Mouse (Mus musculus) thymus, postnatal 10 days (tissue): Measurements from ENCODE around the gene Polh.
A peak's percentile ranks its signal among the peaks of the same experiment; 100 is the strongest.

Source experiments
- DNase-seq, 2 experiments: peaks; one replicate each; pipeline ENCODE4 v3.0.0; 2021; ENCODE audit warnings: low spot score in 2 of 2

Gene Polh

GRCm38 (mm10) chr17:46168318-46168717 lies 34.1 kb downstream of the Polh start:
- no peak for DNase-seq

GRCm38 (mm10) chr17:46167014-46167413 lies 35.4 kb downstream of the Polh start:
- DNase-seq: no peak

GRCm38 (mm10) chr17:46166270-46166669 lies 36.2 kb downstream of the Polh start:
- DNase-seq: no peak

- DNase-seq: no peak
Observed at GRCm38 (mm10) chr17:46165460-46165859, 37.0 kb downstream of the Polh start.

DNA sequence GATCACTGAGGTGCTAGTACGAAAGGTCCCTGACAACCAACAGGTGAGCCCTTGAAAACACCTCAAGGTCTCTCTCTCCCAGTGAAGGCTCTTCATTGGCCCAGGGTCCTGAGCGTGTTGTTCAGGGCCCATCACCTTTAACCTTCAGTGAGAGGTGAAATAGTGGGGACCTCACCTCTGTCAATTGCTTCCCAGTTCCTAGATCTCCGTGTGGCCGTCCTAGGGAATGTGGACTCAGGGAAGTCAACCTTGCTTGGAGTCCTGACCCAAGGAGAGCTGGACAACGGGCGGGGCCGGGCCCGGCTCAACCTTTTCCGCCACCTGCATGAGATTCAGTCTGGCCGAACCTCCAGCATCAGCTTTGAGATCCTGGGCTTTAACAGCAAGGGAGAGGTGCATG lies 37.7 kb downstream of the Polh start:
- no peak for DNase-seq

- DNase-seq: no peak
Observed at GRCm38 (mm10) chr17:46164301-46164700, 38.1 kb downstream of the Polh start.

DNA sequence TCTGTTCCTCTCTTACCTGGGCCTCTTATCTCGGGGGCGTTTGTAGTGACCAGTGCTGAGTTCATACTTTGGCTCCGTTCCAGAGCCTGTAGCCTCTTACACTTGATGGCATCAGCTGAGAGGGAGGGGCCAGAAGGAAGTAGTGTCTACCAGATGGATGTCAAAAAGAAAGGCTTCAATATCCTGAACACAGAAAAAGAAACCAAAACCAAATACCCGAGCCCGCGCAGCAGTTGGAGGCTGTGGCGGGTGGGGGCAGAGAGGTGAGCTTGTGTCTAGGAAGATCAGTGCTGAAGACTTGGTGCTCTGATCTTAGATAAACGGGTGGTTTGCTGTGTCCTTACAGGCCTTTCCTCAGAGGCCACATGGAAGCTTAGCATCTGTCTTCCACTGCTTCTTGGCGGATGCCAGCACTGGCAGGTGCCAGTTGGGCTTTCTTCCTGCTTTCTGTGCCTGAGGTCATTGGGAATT lies 39.5 kb downstream of the Polh start:
- DNase-seq: peak; percentile 64 to 65

GRCm38 (mm10) chr17:46162551-46162950 lies 39.9 kb downstream of the Polh start:
- DNase-seq: no peak

DNA sequence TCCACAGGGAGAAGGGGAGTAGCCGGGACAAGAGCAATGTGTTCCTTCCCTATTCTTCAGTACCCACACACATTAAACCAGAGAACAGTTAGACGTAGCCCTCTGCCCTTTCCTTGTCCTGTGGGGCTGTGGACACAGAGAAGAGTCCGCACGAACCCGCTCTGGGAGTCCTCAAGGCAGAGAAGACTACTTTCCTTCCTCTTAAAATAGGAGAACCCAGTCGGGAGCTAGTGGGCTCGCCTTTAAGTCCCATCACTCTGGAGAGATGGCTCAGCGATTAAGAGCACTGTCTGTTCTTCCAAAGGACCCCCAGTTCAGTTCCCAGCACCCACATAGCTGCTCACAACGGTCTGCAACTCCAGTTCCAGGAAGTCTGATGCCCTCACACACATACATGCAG lies 40.7 kb downstream of the Polh start:
- DNase-seq: no peak

GRCm38 (mm10) chr17:46161179-46161578 lies 41.3 kb downstream of the Polh start:
- no peak for DNase-seq

DNA sequence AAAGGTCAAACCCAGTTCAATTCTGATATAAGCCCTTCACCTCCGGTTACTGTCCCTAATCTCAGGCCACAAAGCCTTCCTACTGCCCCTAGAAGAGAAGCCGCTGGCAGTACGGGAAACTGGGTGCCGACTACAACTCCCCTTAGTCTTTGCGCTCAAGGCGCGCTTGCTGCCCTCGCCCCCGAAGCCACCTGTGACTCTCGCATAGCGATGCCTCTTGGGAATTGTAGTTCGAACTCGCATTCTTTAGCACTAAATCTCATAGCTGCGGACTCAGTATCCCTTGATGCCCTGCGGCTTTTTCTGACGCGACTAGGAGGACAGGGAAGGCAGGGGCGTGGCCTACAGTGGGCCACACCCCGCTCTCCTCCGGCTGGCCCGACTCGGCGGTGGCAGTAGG lies 41.8 kb downstream of the Polh start, which contains the start of gene Gtpbp2:
Gtpbp2 (plus strand) TSS at position 347 of the 400 bp plus-strand sequence.
- DNase-seq: peak; percentile 93 to 96

DNA sequence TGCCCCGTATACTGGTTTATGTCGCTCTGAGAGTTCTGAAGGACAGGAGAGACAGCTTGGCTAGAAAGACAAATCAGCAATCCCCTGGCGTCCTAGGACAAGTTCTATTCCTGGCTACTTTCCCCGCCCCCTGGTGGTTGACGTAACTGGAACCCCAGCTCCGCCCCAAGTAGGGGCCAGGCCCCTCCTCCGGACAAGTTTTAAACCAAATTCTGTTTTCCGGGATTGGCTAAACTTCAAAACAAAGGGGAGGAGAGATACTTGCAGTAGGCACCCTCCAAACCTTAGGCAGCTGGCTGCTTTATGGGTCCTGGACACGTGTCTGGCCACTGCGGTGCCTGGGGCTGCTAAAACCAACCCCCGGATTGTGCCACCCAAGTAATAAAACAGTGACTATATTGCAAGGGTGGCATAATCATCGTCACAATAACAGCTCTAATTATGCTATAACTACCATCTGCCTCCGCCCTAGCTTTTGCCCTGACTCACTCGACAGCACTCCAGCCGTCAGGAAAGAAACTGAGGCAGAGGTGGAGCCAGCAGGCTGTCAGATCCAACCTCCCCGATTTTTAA lies 42.3 kb downstream of the Polh start:
- peak; percentile 88 to 93 for DNase-seq

DNA sequence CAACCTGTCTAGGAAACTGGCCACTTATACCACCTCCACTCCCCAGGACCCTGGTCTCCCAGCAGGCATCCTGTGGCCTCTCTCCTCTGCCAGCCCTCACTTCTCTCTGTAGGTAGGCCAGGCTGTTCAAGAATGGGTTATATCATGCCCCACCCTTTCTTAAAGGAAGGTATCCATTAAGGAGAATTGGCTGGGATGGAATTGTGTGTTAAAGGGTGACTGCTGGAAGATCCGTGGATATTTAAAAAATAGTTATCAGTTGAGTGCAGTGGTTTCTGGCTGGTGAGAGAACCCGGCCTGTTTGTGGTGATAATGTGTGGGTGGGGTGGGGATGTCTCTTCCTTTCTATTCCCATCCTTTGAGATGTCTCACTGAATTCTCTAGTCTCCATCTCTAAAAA lies 43.2 kb downstream of the Polh start:
- no peak for DNase-seq

DNA sequence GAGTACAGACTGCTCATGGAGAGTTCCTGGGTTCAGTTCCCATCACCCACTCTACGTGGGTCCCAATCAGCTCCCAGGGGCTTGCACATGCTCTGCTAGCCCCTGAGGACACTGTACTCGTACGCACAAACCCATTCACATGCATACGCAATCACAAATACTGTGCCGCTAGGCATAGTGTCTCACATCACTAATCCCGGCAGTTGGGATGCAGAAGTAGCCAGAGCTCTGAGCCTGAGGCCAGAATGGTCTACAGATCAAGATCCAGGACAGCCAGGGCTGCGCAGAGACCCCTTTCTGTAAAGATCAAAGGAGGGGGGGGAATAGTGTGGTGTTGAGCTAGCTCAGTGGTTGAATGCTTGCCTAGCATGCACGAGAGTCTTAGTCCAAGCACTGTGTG lies 45.3 kb downstream of the Polh start:
- DNase-seq: no peak

DNA sequence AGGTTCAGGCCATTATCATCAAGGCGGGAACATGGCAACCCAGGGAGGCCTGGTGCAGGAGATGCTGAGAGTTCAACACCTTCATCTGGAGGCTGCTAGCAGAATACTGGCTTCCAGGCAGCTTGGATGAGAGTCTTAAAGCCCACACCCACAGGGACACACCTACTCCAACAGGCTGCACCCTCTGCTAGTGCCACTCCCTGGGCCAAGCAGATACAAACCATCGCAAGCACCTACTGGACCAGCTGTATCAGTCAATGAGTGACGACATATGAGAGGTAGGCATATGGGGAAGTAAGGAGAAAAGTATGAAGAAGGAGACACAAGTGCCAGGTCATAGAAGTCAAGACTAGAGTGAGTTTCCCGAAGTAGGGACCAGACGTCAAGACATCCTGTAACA lies 45.8 kb downstream of the Polh start:
- no peak for DNase-seq

GRCm38 (mm10) chr17:46154336-46154735 lies 48.1 kb downstream of the Polh start:
- no peak for DNase-seq

GRCm38 (mm10) chr17:46152847-46153782 lies 49.3 kb downstream of the Polh start, which contains the start of gene Mad2l1bp:
TSS of gene Mad2l1bp (minus strand) at chr17:46153553.
- DNase-seq: peak; percentile 88 to 90

DNA sequence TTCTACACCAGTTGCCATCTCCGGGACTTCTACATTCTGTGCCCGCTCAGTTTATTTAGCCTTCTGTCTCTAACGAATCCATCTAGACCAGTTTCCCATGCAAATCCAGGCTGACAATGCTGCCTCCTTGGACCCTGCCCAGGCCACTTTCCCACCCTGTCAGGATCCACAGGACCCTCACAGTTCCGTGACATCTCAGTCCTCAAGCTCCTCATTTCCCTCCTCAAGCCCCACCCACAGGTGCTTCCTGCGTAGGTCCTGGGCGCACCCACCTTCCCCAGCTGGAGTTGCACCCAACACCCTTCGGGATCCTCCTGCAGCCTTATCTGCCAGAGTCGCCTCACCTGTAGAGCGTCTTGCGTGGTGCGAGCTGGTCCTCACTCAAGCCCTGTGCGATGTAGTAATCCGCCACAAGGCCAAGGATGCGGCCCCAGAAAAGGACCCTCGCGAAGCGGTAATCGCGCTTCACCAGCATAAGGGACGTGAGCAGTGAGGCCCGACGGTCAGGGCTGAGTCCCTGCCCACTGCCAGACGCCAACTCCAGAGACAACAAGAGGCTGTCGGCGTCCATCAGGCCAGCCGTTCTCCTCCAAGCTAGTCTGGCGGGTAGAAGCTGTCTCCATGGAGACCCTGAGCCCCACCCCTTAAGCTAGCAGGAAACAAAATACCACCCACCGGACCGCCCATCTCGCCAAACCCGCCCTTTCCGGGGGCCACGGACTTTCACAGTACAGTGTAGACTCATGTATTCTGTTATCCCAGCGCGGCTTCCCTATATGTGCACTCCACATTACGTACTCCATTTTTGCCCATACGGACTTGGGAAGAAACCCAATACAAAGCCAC lies 58.6 kb downstream of the Polh start, which contains the start of gene Rsph9:
Rsph9 (minus strand) TSS at position 639 of the 846 bp plus-strand sequence.
- peak; percentile 28 to 48 for DNase-seq

DNA sequence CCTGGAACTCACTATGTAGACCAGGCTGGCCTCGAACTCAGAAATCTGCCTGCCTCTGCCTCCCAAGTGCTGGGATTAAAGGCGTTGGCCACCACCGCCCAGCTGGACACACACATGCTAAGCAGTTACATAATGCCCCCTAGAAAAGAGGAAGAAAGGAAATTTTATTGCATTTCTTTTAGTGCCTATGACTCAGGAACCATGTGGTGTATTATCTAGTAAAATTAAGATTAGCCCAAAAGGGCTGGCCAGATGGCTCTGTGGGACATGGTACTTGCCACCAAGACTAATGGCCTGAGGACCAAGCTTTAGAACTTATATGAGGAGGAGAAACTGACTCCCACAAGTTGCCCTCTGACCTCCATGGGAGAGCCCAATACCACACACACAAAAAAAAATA lies 62.6 kb downstream of the Polh start:
- DNase-seq: no peak

GRCm38 (mm10) chr17:46138563-46139236 lies 63.7 kb downstream of the Polh start:
- no peak for DNase-seq

DNA sequence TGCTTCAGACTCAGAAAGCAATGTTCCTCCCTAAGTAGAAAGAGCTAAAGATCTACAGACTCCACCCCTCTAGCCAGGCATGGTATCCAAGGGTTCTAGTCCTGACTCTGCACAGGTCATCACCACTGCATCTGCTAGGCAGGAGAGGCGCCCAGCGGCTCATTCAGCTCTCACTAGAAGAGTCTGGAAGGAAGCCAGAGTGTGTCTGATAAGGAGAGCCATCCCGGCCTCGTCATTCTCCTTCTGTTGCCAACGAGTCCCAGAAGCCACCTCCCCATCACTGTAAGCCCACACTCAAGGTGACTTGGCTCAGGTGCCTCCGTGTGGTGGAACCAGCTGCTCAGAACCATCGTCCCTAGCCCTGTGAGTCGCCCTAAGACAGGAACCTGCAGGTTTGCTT lies 69.6 kb downstream of the Polh start:
- DNase-seq: no peak
